Mouse (Mus musculus) liver, embryonic 14.5 days (tissue): ENCODE results near the gene Ing1. TPM values are rescaled to one million over a fixed set of nuclear protein-coding genes. Genes with fewer than 3 reads are reported as not detected.
A peak's percentile ranks its signal among the peaks of the same experiment; 100 is the strongest.
"Not testable (repeated sequence)": the region's sequence is repeated elsewhere in the genome, so short reads cannot be mapped to it uniquely, and the experiment has no call there.

ENCODE experiments used
- ATAC-seq: fragments of 200-750 bp; cut with Nextera tagmentation; 2 replicates; pipeline ENCODE4 v1.8.0; 2017; ENCODE audit warnings: moderate number of reproducible peaks, mild to moderate bottlenecking, moderate library complexity; ENCODE audit not compliant: insufficient read depth
- DNase-seq, 3 experiments: peaks; one replicate each; pipeline ENCODE4 v3.0.0-alpha.2; 2012 to 2013; ENCODE audit warnings: low read depth in 3 of 3, low spot score in 3 of 3
- H3K27ac ChIP-seq: fragments of 300-500 bp; sonication (generic); 2 replicates; pipeline ENCODE4 v1.5.1; 2014; ENCODE audit warnings: moderate library complexity, mild to moderate bottlenecking, control low read depth, inconsistent platforms
- H3K27me3 ChIP-seq: fragments of 300-500 bp; sonication (generic); 2 replicates; pipeline ENCODE4 v1.6.1; 2014; ENCODE audit warnings: mild to moderate bottlenecking, low read length, moderate library complexity; ENCODE audit not compliant: control insufficient read depth, insufficient read depth
- H3K36me3 ChIP-seq: fragments of 300-500 bp; sonication (generic); replicated peaks from 2 replicates; pipeline ENCODE4 v1.6.1; 2014; ENCODE audit warnings: low read depth; ENCODE audit not compliant: control insufficient read depth, insufficient read depth
- H3K4me1 ChIP-seq, 2 experiments: fragments of 200-500 bp in 1 of 2; fragments of 300-500 bp in 1 of 2; sonication (generic) in 1 of 2; replicated peaks; 2 replicates each; pipeline ENCODE4 v1.6.1; 2012 to 2014; ENCODE audit warnings: antibody characterized with exemption in 1 of 2, inconsistent platforms in 1 of 2, low read length in 1 of 2; ENCODE audit not compliant: control insufficient read depth in 2 of 2, insufficient read depth in 2 of 2
- H3K4me2 ChIP-seq: fragments of 300-500 bp; sonication (generic); 2 replicates; pipeline ENCODE4 v1.6.1; 2014; ENCODE audit warnings: low read depth, mild to moderate bottlenecking, control low read depth, moderate library complexity
- H3K4me3 ChIP-seq, 2 experiments: fragments of 200-500 bp in 1 of 2; fragments of 300-500 bp in 1 of 2; sonication (generic) in 1 of 2; 2 replicates each; pipeline ENCODE4 v1.5.1; 2012 to 2014; ENCODE audit warnings: low read depth in 2 of 2, low read length in 2 of 2, mild to moderate bottlenecking in 2 of 2, control low read depth in 1 of 2, inconsistent platforms in 1 of 2, moderate library complexity in 1 of 2; ENCODE audit not compliant: insufficient read depth in 1 of 2
- H3K9ac ChIP-seq: fragments of 300-500 bp; sonication (generic); replicated peaks from 2 replicates; pipeline ENCODE4 v1.6.1; 2014; ENCODE audit warnings: mild to moderate bottlenecking, control low read depth, moderate library complexity
- H3K9me3 ChIP-seq: fragments of 300-500 bp; sonication (generic); 2 replicates; pipeline ENCODE4 v1.6.1; 2016; ENCODE audit warnings: low read length, mixed read lengths; ENCODE audit not compliant: control insufficient read depth
- CTCF ChIP-seq: IDR thresholded peaks from 2 replicates; pipeline ENCODE4 v1.5.1; 2016; ENCODE audit warnings: antibody characterized with exemption, low read depth, control low read depth
- EP300 ChIP-seq: IDR thresholded peaks from 2 replicates; pipeline ENCODE4 v1.6.1; 2016; ENCODE audit warnings: antibody characterized with exemption, low read depth
- WGBS: fragments of 180-500 bp; shearing (Covaris S2); extraction: QIAGEN DNeasy Blood & Tissue Kit; methylation state at CpG from one replicate; pipeline ENCODE4 v1.1.7; 2014; ENCODE audit not compliant: insufficient replicate concordance; 5-methylcytosine and 5-hydroxymethylcytosine counted together
- polyA plus RNA-seq, 2 experiments: library from polyadenylated mRNA; depleted of rRNA in 1 of 2; stranded (reverse) in 1 of 2; unstranded in 1 of 2; fragments of >200 nt; fragmentation: Nextera tagmentation in 1 of 2; extraction: Ambion mirVana in 1 of 2; gene quantifications; 2 replicates each; pipeline versions ENCODE4 v1.2.1 to v1.2.3; 2012 to 2014

Ing1 gene
- polyA plus RNA-seq, 2 experiments = 13.2 to 15.6 TPM

DNA sequence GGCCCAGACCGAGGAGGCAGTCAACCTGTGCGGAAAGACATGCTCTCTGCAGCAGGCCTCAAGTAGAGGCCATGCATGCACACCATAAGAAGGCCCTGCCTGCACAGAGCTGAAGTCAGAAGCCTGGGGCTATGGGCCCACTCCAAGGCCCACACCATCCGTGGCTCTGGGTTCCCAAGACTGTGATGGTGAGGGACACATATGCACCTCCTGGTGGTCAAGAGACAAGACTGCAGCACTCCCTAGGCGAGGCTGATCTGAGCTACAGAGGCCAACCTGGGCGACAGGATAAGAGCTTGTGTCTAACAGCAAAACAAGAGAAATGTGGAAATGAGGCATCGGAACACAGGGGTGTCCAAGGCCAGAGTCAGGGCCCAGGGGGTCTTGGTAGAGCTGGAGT is 8.3 kb upstream of the Ing1 start:
- no peak for DNase-seq

DNA sequence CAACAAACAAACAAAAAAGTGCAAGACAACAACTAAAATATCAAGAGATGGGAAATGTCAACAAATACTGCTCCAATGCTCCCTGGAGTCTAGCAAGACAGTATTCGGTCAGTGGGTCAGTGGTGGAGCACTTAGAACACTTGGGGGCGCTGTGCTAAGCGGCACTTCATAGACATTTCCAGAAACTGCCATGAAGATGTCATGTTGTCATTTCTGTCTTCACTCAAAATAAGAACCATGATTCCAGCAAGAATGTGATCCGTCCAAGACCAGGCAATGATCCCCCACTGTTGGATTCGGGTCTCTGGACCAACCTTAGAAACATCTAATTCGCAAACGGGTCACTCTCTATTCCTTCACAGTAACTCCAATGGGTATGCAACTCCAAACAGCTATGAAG is 5.7 kb upstream of the Ing1 start:
- DNase-seq (peak; percentile 60 to 67 (median 63)), ATAC-seq (no peak)
- Histone ChIP-seq H3K36me3 (no peaks in the 10 kb centered on the region), H3K4me3 (peak overlapping the region; percentile 62 to 64), H3K9ac (peak overlapping the region; percentile 55), H3K9me3 (no peaks in the 10 kb centered on the region), H3K27ac (peak overlapping the region; percentile 18), H3K27me3 (no peaks in the 10 kb centered on the region), H3K4me1 (peaks cover 15 to 19% of the 10 kb centered on the region in 2 experiments), H3K4me2 (peak overlapping the region; percentile 75)
- WGBS = 6% methylated on average over 7 of the region's 7 CpGs
- TF ChIP-seq CTCF (peak; percentile 86), EP300 (no peak)

More for the DNA sequence above, 8.3 kb upstream of the Ing1 start:
- WGBS = 52% methylated on average over 6 of the region's 6 CpGs
- H3K9ac ChIP-seq = no peak overlapping the region
- no peak overlapping the region for H3K4me3 ChIP-seq
- H3K4me1 ChIP-seq = peaks cover 7 to 9% of the 10 kb centered on the region in 2 experiments; a peak in 3 of 4 replicates
- no peak overlapping the region for H3K27ac ChIP-seq
- H3K9me3 ChIP-seq = no peaks in the 10 kb centered on the region
- H3K36me3 ChIP-seq = peaks cover 3% of the 10 kb centered on the region
- H3K4me2 ChIP-seq = no peak overlapping the region
- peak; percentile 79 for TF ChIP-seq CTCF
- TF ChIP-seq EP300 = no peak
- ATAC-seq = no peak
- H3K27me3 ChIP-seq = no peaks in the 10 kb centered on the region

DNA sequence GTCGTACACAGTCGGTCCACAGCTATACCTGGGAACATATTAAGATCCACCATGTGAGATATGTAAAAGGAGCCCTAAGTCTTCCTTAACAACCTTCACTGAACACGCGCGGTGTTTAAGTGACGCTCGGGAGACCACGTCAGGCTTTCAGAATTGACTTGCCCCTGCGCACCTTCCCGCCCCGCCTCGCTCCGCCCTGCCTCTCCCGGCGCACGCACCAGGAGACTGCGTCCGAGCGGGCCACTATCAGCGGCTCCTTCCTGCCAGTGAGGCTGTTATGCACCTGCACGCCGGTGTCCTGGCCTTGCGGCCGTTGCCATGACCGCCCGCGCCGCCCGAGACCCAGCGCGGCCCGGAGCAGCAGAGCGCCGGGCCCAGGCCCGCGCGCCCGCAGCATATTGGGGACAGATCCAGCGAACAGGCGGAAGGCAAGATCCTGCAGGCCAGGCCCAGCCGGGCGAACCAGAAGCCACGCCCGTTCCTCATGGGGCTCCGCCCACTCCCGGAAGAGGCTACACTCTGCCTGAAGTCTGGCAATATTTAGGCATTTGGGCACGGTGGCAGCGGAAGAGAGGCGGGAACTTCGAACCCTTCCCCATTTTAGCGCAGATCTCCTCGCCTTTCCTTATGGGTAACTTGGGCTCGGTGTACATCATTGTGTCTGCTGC is 5.0 kb upstream of the Ing1 start, which contains the start of gene Cars2:
TSS of gene Cars2 (minus strand) at position 503 of the 668 bp plus-strand sequence.
- WGBS = under 1% methylated on average over 53 of the region's 53 CpGs
- no peak for TF ChIP-seq CTCF
- TF ChIP-seq EP300 = no peak
- Histone ChIP-seq H3K27me3 (no peaks in the 10 kb centered on the region), H3K4me2 (peak within 1 kb of the TSS; percentile 75), H3K9me3 (no peaks in the 10 kb centered on the region), H3K9ac (peak within 1 kb of the TSS; percentile 55), H3K27ac (peak within 1 kb of the TSS; percentile 18), H3K4me3 (peak within 1 kb of the TSS; percentile 62 to 64), H3K36me3 (no peaks in the 10 kb centered on the region), H3K4me1 (peaks cover 17 to 20% of the 10 kb centered on the region in 2 experiments)
- ATAC-seq (peak; percentile 77), DNase-seq (peak; percentile 77 to 80 (median 80))

DNA sequence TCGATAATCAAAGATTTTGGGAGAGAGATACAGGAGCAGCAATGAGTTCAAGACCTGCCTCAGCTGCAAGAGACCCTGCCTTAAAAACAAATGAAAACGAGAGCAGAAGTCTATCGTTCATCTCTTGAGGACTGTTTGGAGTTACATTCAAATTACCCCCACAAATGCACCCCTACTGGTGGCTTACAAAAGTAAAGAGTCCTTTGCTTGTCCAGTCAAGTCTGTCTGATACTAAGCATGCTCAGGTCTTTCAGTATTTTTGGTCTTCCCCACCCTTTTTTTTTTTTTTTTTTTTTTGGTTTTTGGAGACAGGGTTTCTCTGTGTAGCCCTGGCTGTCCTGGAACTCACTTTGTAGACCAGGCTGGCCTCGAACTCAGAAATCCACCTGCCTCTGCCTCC is 3.9 kb upstream of the Ing1 start:
- not testable (repeated sequence) for H3K9ac ChIP-seq, ATAC-seq, H3K9me3 ChIP-seq, H3K36me3 ChIP-seq, H3K4me2 ChIP-seq, DNase-seq, H3K27ac ChIP-seq, H3K4me3 ChIP-seq, H3K27me3 ChIP-seq
- H3K4me1 ChIP-seq = peaks cover 17 to 20% of the 10 kb centered on the region in 2 experiments
- WGBS = 65% methylated on average over 3 of the region's 4 CpGs

DNA sequence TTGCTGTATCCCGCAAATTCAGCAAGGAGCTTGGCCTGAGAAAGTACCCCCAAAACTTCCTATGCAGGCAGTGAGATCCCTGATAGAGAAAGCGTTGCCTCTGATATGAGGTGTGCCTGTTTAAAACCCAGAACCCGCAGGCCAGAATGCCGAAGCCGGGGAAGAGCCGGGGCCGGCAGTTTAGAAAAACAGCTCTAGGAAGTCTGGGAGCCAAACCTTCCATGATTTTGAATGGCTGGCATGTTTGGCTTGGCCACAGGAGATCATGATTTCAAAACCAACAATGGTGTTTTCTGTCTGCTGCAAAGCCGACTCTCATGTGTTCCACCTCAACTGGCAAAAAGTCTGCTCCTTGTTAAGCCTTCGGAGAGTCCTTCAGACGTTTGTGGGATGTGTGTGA is 3.0 kb upstream of the Ing1 start:
- 79% methylated on average over 10 of the region's 10 CpGs for WGBS
- Histone ChIP-seq H3K27ac (no peak overlapping the region), H3K4me2 (no peak overlapping the region), H3K4me3 (no peak overlapping the region), H3K36me3 (no peaks in the 10 kb centered on the region), H3K27me3 (no peaks in the 10 kb centered on the region), H3K4me1 (peaks cover 17 to 20% of the 10 kb centered on the region in 2 experiments), H3K9ac (no peak overlapping the region), H3K9me3 (no peaks in the 10 kb centered on the region)
- no peak for TF ChIP-seq EP300
- ATAC-seq (no peak), DNase-seq (no peak)
